In the genomic region with DNA sequence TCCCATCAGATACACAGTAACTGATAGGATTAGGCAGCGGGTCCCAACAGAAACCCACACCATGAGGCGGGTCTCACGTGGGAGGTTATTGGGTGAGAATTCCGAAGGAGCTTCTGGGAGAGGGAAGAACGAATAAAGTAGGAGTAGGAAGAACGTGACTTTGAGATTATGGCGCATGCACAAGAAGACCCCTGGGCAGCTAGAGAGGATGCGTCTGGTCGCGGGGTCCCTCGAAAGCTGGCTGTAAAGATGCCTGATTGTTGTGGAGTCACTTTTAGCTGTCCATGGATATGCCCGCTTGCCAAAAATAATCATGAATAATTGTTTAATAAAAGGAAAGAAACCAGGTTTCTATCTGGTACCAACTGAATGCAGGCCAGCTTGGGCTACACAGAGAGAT, we compare ENCODE assay signal across 41 mouse cellular contexts. TPM values are rescaled to one million over a fixed set of nuclear protein-coding genes. Genes with fewer than 3 reads are reported as not detected.
"Had no signal": no experiment of that assay in that cellular context is flagged by ENCODE, and none has a peak within 500 bp of the region (broad histone marks: within the 10 kb centered on the region; RNA-seq: fewer than 3 reads in every experiment).

No protein-coding gene starts in this region.

- H3K4me1 ChIP-seq: hindbrain, embryonic 13.5 days; hindbrain, embryonic 15.5 days; limb, embryonic 13.5 days; limb, embryonic 15.5 days; liver, embryonic 12.5 days had no signal

- H3K36me3 ChIP-seq: hindbrain, embryonic 13.5 days; hindbrain, embryonic 15.5 days; kidney, embryonic 15.5 days; limb, embryonic 13.5 days; limb, embryonic 15.5 days; liver, embryonic 12.5 days had no signal

- H3K4me3 ChIP-seq: hindbrain, embryonic 13.5 days; hindbrain, embryonic 15.5 days; kidney, embryonic 15.5 days; limb, embryonic 13.5 days; limb, embryonic 15.5 days; liver, embryonic 12.5 days had no signal

- H3K27me3 ChIP-seq: hindbrain, embryonic 13.5 days; hindbrain, embryonic 15.5 days; kidney, embryonic 15.5 days; limb, embryonic 13.5 days; limb, embryonic 15.5 days; liver, embryonic 12.5 days had no signal

- DNase-seq: gastrocnemius, postnatal 14 days; gastrocnemius, postnatal 36 days; heart, postnatal 10 days; heart, postnatal 36 days; kidney, adult 11 months; kidney, adult 2 months; kidney, adult 9 months; kidney, postnatal 14 days; kidney, postnatal 36 days; layer of hippocampus, adult 9-11 months; layer of hippocampus, postnatal 36 days; left cerebral cortex, postnatal 4 days had no signal

- H3K9me3 ChIP-seq: hindbrain, embryonic 13.5 days; hindbrain, embryonic 15.5 days; kidney, embryonic 15.5 days; limb, embryonic 13.5 days; limb, embryonic 15.5 days; liver, embryonic 12.5 days had no signal

- H3K27ac ChIP-seq: hindbrain, embryonic 13.5 days; hindbrain, embryonic 15.5 days; hindbrain, postnatal 0 days; kidney, embryonic 15.5 days; kidney, postnatal 0 days; limb, embryonic 13.5 days; limb, embryonic 15.5 days; liver, embryonic 12.5 days had no signal

RNA-seq across cellular contexts. Expression of a gene that starts 15.7 kb away (rescaled TPM):
- total RNA-seq: gastrocnemius, adult 18-20 months; gastrocnemius, adult 8-10 months; gastrocnemius, postnatal 14 days; gastrocnemius, postnatal 36 days; heart, adult 8-10 months; heart, postnatal 10 days; heart, postnatal 36 days; hematopoietic stem cell, adult 5-6 weeks; hindbrain, postnatal 0 days; layer of hippocampus, adult 18-20 months; layer of hippocampus, adult 8-10 months; layer of hippocampus, postnatal 14 days; layer of hippocampus, postnatal 36 days; left cerebral cortex, adult 18-20 months; left cerebral cortex, adult 8-10 months; left cerebral cortex, postnatal 10 days; left cerebral cortex, postnatal 25 days; left cerebral cortex, postnatal 4 days; liver, adult 2 months had no signal
- polyA plus RNA-seq: gonadal fat pad, adult 2 months; heart, embryonic 11.5 days; heart, embryonic 14.5 days; heart, embryonic 16.5 days; hindbrain, embryonic 13.5 days; hindbrain, embryonic 15.5 days; hindbrain, postnatal 0 days; intestine, embryonic 14.5 days; intestine, embryonic 16.5 days; kidney, adult 2 months; kidney, embryonic 15.5 days; kidney, postnatal 0 days; large intestine, adult 2 months; limb, embryonic 11.5 days; liver, adult 2 months; liver, embryonic 12.5 days had no signal

RNA-seq across cellular contexts. Expression of a gene that starts 23.5 kb away (rescaled TPM):
- total RNA-seq: gastrocnemius, adult 18-20 months; gastrocnemius, adult 8-10 months; gastrocnemius, postnatal 14 days; gastrocnemius, postnatal 36 days; heart, adult 8-10 months; heart, postnatal 10 days; heart, postnatal 36 days; hematopoietic stem cell, adult 5-6 weeks; layer of hippocampus, adult 18-20 months; layer of hippocampus, adult 8-10 months; layer of hippocampus, postnatal 14 days; layer of hippocampus, postnatal 36 days; left cerebral cortex, adult 18-20 months; left cerebral cortex, adult 8-10 months; left cerebral cortex, postnatal 10 days; left cerebral cortex, postnatal 25 days; left cerebral cortex, postnatal 4 days; liver, adult 2 months had no signal
- polyA plus RNA-seq: gonadal fat pad, adult 2 months; heart, embryonic 11.5 days; heart, embryonic 14.5 days; hindbrain, embryonic 11.5 days; intestine, embryonic 14.5 days; intestine, embryonic 16.5 days; kidney, adult 2 months; kidney, postnatal 0 days; large intestine, adult 2 months; limb, embryonic 15.5 days; liver, adult 2 months; liver, embryonic 12.5 days had no signal

RNA-seq across cellular contexts. Expression of a gene that starts 33.2 kb away (rescaled TPM):
- total RNA-seq: gastrocnemius, adult 18-20 months; gastrocnemius, adult 8-10 months; gastrocnemius, postnatal 14 days; gastrocnemius, postnatal 36 days; heart, adult 8-10 months; heart, postnatal 10 days; heart, postnatal 36 days; hematopoietic stem cell, adult 5-6 weeks; hindbrain, postnatal 0 days; layer of hippocampus, postnatal 14 days; left cerebral cortex, postnatal 10 days; left cerebral cortex, postnatal 4 days; liver, adult 2 months had no signal
- polyA plus RNA-seq: gonadal fat pad, adult 2 months; heart, embryonic 11.5 days; heart, embryonic 14.5 days; heart, embryonic 16.5 days; hindbrain, embryonic 11.5 days; hindbrain, embryonic 13.5 days; hindbrain, embryonic 15.5 days; hindbrain, postnatal 0 days; intestine, embryonic 16.5 days; kidney, adult 2 months; kidney, postnatal 0 days; large intestine, adult 2 months; limb, embryonic 13.5 days; liver, adult 2 months; liver, embryonic 12.5 days had no signal

RNA-seq across cellular contexts. Expression of a gene that starts 46.4 kb away (rescaled TPM):
- total RNA-seq: gastrocnemius, adult 18-20 months; gastrocnemius, adult 8-10 months; gastrocnemius, postnatal 14 days; gastrocnemius, postnatal 36 days; heart, adult 8-10 months; heart, postnatal 10 days; hindbrain, postnatal 0 days; left cerebral cortex, adult 18-20 months; left cerebral cortex, adult 8-10 months; left cerebral cortex, postnatal 10 days; left cerebral cortex, postnatal 25 days; liver, adult 2 months had no signal
- polyA plus RNA-seq: gonadal fat pad, adult 2 months; heart, embryonic 16.5 days; hindbrain, embryonic 13.5 days; hindbrain, embryonic 15.5 days; intestine, embryonic 16.5 days; kidney, adult 2 months; kidney, embryonic 15.5 days; kidney, postnatal 0 days; large intestine, adult 2 months; limb, embryonic 11.5 days; limb, embryonic 13.5 days; liver, adult 2 months; liver, embryonic 12.5 days had no signal
